Mouse (Mus musculus): ENCODE measurements around the gene Ifna1.
"Not testable (repeated sequence)": the region's sequence is repeated elsewhere in the genome, so short reads cannot be mapped to it uniquely, and the experiment has no call there.

Gene Ifna1

GRCm38 (mm10) chr4:88849698-88850097 lies at the start of gene Ifna1:
Ifna1 (plus strand) TSS chr4:88850087.
- no peak for DNase-seq (ENCODE audit: low read depth, low spot score)

- not testable (repeated sequence) for DNase-seq (ENCODE audit: low read depth, low spot score)
Observed at GRCm38 (mm10) chr4:88802954-88803353, 46.9 kb upstream of the Ifna1 start, which contains the start of gene Gm13287. Gm13287 (plus strand) TSS chr4:88803254.

DNA sequence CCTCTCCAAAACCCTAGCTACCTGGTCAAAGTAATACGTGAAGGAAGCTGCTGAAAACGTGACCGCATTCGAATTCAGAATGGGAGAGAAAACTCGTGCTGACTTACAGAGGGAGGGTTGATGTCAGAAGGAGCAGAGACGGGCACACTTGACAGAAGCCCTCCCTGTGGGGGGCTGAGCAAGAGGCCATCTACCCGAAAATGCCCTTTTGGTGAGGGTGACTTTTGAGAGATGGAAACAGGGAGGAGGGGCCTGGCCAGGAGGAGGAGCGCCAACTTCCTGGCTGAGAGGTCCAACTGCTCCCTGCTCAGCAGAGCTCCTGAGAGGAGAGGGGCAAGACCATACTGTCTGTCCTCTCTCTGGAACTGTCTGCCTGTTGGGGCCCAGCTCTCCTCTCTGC lies 44.7 kb upstream of the Ifna1 start, which contains the start of gene Gm13288:
TSS of gene Gm13288 (plus strand) at position 301 of the 400 bp plus-strand sequence.
- not testable (repeated sequence) for DNase-seq (ENCODE audit: low read depth, low spot score)

GRCm38 (mm10) chr4:88805761-88806160 lies 44.1 kb upstream of the Ifna1 start:
- not testable (repeated sequence) for DNase-seq (ENCODE audit: low read depth, low spot score)

- no peak for DNase-seq (ENCODE audit: low read depth, low spot score)
Observed at GRCm38 (mm10) chr4:88815928-88816327, 34.0 kb upstream of the Ifna1 start, which contains the start of gene Ifna7. Ifna7 (plus strand) TSS chr4:88816228.

GRCm38 (mm10) chr4:88819659-88820058 lies 30.2 kb upstream of the Ifna1 start, which contains the start of gene Ifna11:
Ifna11 (plus strand) TSS chr4:88819959.
- no peak for DNase-seq (ENCODE audit: low read depth, low spot score)

GRCm38 (mm10) chr4:88822995-88823394 lies 26.9 kb upstream of the Ifna1 start:
- DNase-seq (ENCODE audit: low read depth, low spot score), result no peak

DNA sequence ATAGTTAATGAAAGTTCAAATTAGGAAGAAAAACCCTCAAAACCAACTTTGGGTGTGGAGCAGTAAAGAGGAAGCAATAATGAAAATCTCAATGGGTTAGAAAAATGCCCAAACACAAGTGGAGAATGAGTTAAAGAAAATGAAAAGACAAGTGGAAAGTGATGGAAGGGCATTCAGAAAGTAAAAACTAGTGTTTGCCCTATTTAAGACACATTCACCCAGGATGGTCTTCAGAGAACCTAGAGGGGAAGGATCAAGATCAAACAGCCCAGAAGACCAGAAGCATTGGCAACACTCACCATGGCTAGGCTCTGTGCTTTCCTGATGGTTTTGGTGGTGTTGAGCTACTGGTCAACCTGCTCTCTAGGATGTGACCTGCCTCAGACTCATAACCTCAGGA lies 22.8 kb upstream of the Ifna1 start, which contains the start of gene Ifna6:
TSS of gene Ifna6 (plus strand) at position 301 of the 400 bp plus-strand sequence.
- not testable (repeated sequence) for DNase-seq (ENCODE audit: low read depth, low spot score)

GRCm38 (mm10) chr4:88830523-88830922 lies 19.4 kb upstream of the Ifna1 start:
- DNase-seq (ENCODE audit: low read depth, low spot score), result peak; percentile 26

DNA sequence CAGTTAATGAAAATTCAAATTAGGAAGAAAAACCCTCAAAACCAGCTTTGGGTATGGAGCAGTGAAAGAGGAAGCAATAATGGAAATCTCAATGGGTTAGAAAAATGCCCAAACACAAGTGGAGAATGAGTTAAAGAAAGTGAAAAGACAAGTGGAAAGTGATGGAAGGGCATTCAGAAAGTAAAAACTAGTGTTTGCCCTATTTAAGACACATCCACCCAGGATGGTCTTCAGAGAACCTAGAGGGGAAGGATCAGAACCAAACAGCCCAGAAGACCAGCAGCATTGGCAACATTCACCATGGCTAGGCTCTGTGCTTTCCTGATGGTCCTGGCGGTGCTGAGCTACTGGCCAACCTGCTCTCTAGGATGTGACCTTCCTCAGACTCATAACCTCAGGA lies 14.7 kb upstream of the Ifna1 start, which contains the start of gene Ifna5:
TSS of gene Ifna5 (plus strand) at position 301 of the 400 bp plus-strand sequence.
- not testable (repeated sequence) for DNase-seq (ENCODE audit: low read depth, low spot score)

DNA sequence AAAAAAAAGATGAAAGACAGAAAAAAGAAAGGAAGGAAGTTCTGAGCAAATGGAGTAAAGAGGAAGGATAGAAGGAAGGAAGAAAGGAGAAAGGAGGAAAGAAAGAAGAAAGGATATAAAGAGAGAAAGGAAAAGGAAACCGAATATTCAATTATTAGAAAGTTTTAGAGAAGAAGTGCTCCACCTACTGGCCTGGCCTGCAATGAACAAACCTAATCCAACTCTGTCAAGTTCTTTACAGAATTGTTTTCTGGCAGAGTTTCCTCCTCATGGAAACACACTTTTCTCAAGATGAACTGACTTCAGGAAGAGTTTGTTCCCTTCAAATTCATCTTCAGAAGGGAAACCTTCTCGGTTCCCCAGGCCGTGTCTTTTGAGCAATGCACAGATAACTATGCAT lies 11.1 kb upstream of the Ifna1 start:
- no peak for DNase-seq (ENCODE audit: low read depth, low spot score)

DNA sequence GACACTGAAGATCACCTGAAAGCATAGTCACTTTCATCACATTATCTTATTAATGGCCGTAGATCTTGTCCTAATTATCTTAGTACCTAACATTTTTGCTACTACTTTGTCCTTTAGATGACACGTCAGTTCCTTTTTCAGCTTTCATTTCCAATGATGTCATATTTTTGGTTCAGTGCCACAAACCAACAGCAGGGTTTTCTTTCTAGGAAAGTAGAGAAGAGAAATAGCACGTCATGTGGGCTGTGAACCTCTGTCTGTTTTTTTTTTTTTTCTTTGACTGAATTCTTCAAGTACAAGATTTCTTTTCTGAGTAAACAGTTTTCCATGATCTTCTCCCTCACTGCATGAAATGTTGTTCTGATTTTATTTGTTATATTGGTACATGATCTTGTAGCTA lies 9.8 kb upstream of the Ifna1 start:
- DNase-seq (ENCODE audit: low read depth, low spot score), result no peak

DNA sequence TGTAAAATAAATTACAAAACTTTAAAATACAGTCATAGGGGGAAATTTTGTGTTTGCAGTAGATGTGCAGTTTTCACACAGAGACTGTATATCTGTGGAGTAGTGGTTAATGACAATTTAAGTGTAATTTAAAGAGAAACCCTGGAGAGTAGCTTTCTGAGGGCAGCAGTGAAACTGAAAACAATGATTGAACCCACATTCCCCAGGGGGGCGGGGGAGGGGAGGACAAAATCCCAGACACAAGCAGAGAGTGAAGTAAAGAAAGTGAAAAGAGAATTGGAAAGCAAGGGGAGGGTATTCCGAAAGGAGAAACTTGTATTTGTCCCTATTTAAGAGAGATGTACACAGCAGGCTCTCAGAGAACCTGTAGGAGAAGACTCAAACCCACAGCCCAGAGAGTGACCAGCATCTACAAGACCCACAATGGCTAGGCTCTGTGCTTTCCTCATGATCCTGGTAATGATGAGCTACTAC lies 8.4 kb upstream of the Ifna1 start, which contains the start of gene Ifna4:
TSS of gene Ifna4 (plus strand) at position 424 of the 474 bp plus-strand sequence.
- DNase-seq (ENCODE audit: low read depth, low spot score), result no peak

GRCm38 (mm10) chr4:88845334-88845733 lies 4.6 kb upstream of the Ifna1 start:
- DNase-seq (ENCODE audit: low read depth, low spot score), result no peak

GRCm38 (mm10) chr4:88851026-88851763 lies 1.3 kb downstream of the Ifna1 start:
- DNase-seq (ENCODE audit: low read depth, low spot score), result no peak

DNA sequence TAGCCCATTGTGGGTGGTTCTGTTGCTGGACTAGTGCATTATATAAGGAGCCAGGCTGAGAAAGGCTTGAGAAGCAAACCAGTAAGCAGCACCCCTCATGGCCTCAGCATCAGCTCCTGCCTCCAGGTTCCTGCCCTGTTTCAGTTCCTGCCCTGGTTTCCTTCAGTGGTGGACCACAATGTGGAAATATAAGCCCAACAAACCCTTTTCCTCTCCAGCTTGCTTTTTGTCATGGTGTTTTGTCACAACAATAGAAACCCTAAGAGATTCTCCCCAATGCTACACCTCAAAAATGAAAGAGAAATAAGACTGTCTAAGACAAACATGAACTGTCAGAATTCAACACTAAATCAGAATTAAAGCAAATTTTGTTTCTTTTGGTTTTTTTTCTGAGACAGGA lies 9.3 kb downstream of the Ifna1 start:
- DNase-seq (ENCODE audit: low read depth, low spot score), result no peak

GRCm38 (mm10) chr4:88863309-88863708 lies 13.4 kb downstream of the Ifna1 start:
- DNase-seq (ENCODE audit: low read depth, low spot score), result peak; percentile 92

DNA sequence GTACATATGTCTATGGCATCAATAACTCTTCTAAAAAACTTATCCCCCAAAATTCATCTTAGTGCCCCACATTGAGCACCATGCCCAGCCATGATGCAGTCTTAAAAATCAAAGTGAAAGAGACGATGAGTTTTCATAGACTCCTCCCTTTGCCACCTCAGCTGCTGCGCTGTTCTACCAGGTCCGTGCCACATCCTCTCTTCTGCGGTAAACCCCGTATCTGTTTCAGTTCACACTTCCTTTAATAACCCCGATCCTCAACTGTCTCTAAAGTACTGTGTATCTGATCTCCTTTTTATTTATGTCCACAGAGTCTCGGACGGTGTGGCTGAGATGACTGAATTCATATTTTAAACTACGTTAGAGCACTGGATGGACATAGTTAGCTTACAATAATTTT lies 14.7 kb downstream of the Ifna1 start:
- DNase-seq (ENCODE audit: low read depth, low spot score), result no peak

- no peak for DNase-seq (ENCODE audit: low read depth, low spot score)
Observed at GRCm38 (mm10) chr4:88865011-88865569, 15.2 kb downstream of the Ifna1 start.

DNA sequence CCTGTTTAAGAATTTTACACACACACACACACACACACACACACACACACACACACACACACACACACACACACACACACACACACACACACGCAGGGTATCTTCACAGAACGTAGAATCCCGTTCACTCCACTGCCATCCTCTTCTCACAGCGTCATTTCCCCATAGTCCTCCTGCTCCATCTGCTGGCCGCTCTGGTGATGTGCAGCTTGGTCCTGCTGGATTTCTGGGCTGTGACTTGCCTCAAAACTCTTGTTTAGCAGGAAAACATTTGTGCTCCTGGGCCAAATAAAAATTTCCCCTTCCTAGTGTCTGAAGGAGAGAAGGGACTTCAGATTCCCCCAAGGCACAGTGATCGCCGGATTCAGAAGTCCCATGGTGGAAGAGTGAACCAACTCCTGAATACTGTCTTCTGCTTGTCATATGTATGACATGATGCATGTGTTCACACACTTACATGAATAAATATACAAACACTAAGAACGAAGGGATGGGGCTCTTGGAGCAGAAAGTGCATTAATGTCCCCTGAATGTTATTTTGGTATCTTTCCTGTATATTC lies 17.6 kb downstream of the Ifna1 start:
- peak; percentile 76 for DNase-seq (ENCODE audit: low read depth, low spot score)

- peak; percentile 30 for DNase-seq (ENCODE audit: low read depth, low spot score)
Observed at GRCm38 (mm10) chr4:88867926-88868911, 18.3 kb downstream of the Ifna1 start.

Data from R1 (cell line).